Mouse (Mus musculus): ENCODE measurements around the gene Galnt2. TPM values are rescaled to one million over a fixed set of nuclear protein-coding genes. Genes with fewer than 3 reads are reported as not detected.
A peak's percentile ranks its signal among the peaks of the same experiment; 100 is the strongest.

Galnt2 gene
- total RNA-seq, 2 experiments from 2014 or later: 53.0 to 58.8 TPM

DNA sequence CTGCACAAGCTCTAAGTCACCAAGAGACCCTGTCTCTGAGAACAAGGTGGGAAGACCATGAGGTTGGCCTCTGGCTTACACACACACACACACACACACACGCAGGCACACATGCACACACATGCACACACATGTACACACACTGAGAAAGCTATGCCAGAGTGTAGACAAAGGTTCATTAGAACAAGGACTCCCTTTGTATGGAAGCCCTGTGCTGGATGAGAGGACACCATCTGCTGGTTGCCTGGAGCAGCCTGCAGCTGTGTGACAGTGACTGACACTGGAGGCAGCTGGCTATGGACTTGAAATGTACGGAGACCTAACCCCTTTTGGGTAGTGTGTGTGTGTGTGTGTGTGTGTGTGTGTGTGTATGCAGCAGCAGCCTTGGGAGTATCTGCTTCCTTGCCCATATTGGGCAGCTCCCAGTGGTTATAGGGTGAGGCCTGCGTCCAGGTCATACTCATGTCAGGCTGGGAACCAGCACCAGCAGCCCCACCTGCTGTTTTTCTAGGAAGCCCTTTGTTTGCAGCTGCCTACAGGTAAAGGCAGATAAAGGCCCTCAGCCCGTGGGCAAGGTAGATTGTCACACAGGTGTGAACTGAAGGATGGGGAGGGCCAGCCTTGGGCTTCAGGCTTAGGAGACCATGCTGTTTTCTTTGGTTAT, 55.4 kb downstream of the Galnt2 start:
- intact Hi-C loops (cut with DNase I): no loop called here
- Histone ChIP-seq H3K27ac (no peak overlapping the region), H3K4me3 (no peak overlapping the region)
- DNase-seq (ENCODE audit: extremely low spot score in 1 of 2, low spot score in 2 of 2): no peak
- peak; percentile 19 for TF ChIP-seq CTCF (IDR thresholded peaks at IDR 0.05)

DNA sequence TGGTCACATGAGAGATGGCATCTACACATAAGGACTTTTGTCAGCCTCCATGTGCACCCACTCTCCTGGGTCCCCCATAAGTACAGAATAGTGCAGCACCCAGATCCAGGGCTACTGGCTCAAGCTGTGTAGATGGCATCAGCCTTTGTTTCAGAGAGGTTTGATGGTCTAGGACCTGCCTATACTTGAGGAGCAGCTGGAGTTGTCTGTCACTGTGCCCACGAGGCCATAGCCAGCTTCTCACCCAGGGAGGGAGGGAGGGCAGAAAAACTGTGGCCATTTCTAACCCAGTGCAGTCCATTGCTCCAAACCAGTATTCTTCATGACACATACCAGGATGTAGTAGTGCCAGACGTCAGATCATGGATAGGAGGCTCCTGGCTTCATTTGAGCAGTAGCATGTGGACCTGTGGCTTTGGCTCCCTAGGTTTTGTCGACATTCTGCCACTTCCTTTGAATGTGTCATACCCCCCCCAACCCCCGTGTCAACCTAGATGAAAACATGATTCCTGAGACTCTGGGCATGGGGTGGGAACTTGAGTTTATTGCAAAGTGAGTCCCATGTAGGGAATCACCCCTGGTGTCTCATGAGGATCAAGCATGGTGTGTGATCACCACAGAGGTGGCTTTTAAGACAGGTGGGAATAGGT, 57.1 kb downstream of the Galnt2 start:
- TF ChIP-seq CTCF (IDR thresholded peaks at IDR 0.05): no peak
- no peak for DNase-seq (ENCODE audit: extremely low spot score in 1 of 2, low spot score in 2 of 2)
- Histone ChIP-seq H3K4me3 (no peak overlapping the region), H3K27ac (no peak overlapping the region)
- intact Hi-C loops (cut with DNase I): no loop called here

DNA sequence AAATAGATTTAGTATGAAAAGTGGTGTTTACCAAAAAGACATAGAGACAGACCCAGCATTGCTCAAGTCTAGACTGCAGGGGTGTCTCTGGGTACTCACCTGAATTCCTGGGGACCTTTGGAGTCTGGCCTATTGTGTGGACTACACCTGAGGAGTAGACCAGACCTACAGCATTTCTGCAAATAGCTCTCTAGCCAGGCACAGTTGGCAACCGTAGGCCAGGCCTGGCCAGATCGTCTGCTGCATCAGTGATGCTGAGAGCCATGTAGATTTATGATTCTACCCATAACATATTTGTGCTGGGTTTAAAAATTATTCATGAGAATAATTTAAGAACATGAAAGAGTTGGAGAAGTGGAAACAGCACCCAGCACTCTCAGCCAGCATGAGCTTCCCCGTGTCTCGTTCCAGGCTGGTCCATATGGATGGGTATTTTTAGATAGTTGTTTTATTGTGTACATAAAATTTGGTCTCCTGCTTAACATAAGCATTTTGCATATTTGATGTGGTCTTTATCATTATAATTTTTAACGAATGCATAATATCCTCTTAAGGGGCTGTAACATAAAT, 58.4 kb downstream of the Galnt2 start:
- TF ChIP-seq CTCF (IDR thresholded peaks at IDR 0.05): no peak
- Histone ChIP-seq H3K4me3 (no peak overlapping the region), H3K27ac (no peak overlapping the region)
- intact Hi-C loops (cut with DNase I): no loop called here
- no peak for DNase-seq (ENCODE audit: extremely low spot score in 1 of 2, low spot score in 2 of 2)

DNA sequence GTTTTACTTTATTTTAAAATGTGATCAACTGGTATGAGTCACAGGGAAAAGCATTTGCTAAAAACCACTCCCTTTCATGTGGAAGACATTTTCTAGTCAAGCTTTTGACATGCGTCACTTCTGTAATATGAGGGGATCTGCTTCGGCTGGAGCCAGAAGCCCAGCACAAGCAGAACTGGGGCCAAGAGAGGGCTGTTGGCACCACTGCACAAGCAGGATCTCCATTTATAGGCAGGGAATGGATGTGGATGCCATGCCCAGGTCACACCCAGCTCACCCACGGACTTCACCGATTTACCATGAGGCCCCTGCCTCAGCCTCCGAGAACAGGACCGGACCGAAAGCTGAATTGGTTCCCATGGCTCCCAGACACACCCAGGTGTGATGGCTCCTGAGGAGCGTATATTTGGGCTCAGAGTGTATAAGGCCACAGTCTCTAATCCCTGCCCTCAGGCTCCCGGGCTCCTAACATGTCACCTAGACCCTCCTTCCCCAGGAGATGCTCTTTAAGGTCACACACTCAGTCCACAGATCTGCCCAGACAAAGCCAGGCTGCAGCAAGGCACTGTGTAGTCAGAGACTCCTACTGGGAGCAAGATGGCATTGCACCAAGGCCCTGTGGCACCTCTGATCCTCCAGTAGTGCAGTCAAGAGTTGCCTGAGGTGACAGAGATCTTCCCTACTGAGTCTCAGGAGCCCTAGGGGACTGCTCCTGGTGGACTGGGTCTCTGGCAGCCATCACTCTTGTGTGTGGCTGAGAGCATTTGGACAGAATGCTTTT, 59.9 kb downstream of the Galnt2 start:
- intact Hi-C loops (cut with DNase I): no loop called here
- Histone ChIP-seq H3K27ac (peak overlapping the region; percentile 45), H3K4me3 (no peak overlapping the region)
- no peak for DNase-seq (ENCODE audit: extremely low spot score in 1 of 2, low spot score in 2 of 2)
- peak; percentile 42 for TF ChIP-seq CTCF (IDR thresholded peaks at IDR 0.05)

DNA sequence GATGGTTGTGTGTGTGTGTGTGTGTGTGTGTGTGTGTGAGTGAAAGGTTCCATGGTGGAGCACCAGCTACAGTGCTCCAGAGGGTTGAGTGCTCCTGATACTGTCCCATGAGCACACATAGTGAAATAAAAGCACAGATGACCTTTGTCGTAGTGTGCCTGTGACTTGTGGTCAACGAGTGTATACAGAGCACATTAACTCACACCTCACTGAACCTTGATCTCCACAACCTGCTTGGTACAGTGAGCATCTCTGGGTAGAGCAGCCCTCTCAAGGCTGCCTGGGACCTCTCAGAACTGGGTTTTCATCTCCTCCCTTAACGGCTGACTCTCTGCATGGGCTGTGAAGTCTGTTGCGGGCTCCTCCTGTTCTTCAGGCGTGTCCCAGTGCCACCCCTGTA, 60.5 kb downstream of the Galnt2 start:
- intact Hi-C loops (cut with DNase I): no loop called here
- Histone ChIP-seq H3K27ac (no peak overlapping the region), H3K4me3 (no peak overlapping the region)
- no peak for DNase-seq (ENCODE audit: extremely low spot score in 1 of 2, low spot score in 2 of 2)
- TF ChIP-seq CTCF (IDR thresholded peaks at IDR 0.05): no peak

DNA sequence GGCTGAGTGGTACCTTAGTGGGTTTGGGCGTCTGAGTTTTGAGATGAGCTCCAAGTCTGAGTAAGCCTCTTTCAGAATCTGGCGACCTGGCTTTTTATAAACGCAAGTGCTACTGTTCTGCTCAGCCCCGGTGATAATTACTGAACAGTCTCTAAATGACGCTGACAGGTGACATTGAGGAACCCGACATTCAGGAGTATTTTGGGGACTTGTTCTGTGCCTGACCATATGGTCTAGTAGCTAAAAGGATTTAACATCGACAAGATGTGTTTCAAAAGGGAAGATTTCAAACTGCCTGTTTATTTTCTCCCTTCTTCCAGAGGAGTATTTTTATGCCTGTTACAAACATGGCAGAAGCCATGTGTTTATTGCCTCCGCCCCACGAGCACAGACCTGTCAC, 61.8 kb downstream of the Galnt2 start:
- DNase-seq (ENCODE audit: extremely low spot score in 1 of 2, low spot score in 2 of 2): no peak
- H3K4me3 ChIP-seq: no peak overlapping the region
- intact Hi-C loops (cut with DNase I): loop anchor here (1.0 kb wide), 1 partner anchor 211 kb away; no protein-coding TSS in a partner anchor
- H3K27ac ChIP-seq: peak overlapping the region; percentile 70
- no peak for TF ChIP-seq CTCF (IDR thresholded peaks at IDR 0.05)

DNA sequence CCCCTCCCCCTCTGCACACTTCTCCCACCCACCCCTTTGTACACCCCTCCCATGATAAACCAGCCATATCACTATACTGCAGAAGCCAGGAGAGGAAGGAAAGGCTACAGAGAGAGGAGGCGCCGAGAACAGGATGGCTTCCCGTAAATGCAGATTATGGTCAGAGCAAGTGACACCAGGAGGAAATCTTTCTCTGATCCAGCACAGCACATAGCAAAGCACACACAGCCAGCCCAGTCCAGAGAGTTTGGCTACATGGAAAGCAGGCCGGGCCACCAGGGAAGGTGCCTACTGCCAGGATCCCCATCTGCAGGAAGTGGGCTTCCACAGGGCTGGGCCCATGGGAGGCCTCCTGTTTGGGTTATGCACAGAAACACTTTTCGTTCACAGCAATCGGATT, 63.2 kb downstream of the Galnt2 start:
- intact Hi-C loops (cut with DNase I): no loop called here
- no peak overlapping the region for H3K4me3 ChIP-seq
- H3K27ac ChIP-seq: no peak overlapping the region; the same call in 1 of the 2 replicates
- no peak for TF ChIP-seq CTCF (IDR thresholded peaks at IDR 0.05)
- DNase-seq (ENCODE audit: extremely low spot score in 1 of 2, low spot score in 2 of 2): no peak

DNA sequence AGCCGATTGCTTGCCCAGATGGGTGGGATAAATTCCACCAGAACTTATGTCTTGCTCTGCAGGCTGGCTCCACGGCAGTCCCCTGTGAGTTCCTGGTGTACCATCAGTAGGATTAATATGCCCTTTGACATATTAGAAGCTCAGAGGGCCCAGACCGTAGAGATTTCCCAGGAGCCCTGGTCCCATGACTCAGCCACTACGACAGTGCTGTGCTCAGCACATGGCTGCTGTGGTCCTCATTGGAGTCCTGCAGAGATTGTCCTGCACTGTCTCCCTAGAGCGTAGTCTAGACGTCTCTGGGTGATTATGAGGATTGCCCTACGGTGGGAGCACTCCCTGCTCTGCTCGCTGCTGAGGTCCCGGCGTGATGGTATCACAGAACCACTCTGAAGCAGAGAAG, 63.7 kb downstream of the Galnt2 start:
- no peak overlapping the region for H3K27ac ChIP-seq

DNA sequence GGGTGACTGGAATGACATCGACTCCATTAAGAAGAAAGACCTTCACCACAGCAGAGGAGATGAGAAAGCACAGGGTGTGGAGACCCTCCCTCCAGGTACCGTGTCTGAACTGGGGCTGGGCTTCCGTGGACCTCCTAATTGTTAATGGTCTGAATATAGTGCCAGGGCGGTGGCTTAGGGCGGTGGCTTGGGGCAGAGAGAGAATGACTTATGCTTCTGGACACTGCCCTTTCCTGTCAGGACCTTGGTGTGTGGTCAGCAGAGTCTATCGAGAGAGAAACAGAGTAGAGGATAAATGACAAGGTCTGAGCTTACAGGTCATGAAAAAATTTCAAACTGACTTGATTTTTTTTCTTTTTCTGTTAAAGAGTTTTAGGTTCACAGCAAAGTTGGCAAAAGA, 64.2 kb downstream of the Galnt2 start:
- TF ChIP-seq CTCF (IDR thresholded peaks at IDR 0.05): no peak
- Histone ChIP-seq H3K27ac (no peak overlapping the region), H3K4me3 (no peak overlapping the region)
- DNase-seq (ENCODE audit: extremely low spot score in 1 of 2, low spot score in 2 of 2): no peak
- intact Hi-C loops (cut with DNase I): no loop called here

More for the DNA sequence above, 63.7 kb downstream of the Galnt2 start:
- intact Hi-C loops (cut with DNase I): no loop called here
- no peak for DNase-seq (ENCODE audit: extremely low spot score in 1 of 2, low spot score in 2 of 2)
- TF ChIP-seq CTCF (IDR thresholded peaks at IDR 0.05): no peak
- H3K4me3 ChIP-seq: no peak overlapping the region

DNA sequence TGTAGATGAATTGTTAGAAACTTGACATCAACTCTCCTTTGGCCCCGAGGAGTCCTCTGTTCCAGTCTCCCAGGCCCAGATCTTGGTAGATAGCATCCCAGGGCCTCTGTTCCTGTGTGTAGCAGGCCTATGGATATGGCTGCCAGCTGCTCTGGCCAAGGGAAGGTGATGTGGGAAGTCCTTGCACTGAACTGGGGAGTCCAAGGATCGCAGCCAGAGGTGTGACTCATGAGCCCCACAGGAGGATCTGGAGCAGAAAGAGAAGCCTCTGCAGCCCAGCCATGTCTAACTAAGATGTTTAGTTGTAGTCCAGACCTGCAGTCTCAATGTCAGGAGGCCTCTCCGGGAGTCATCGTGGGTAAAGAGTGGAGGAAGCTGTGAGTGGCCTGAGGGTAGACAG, 70.3 kb downstream of the Galnt2 start:
- DNase-seq (ENCODE audit: extremely low spot score in 1 of 2, low spot score in 2 of 2): no peak
- Histone ChIP-seq H3K4me3 (no peak overlapping the region), H3K27ac (peak overlapping the region; percentile 17; the same call in 1 of the 2 replicates)
- intact Hi-C loops (cut with DNase I): no loop called here
- TF ChIP-seq CTCF (IDR thresholded peaks at IDR 0.05): no peak

DNA sequence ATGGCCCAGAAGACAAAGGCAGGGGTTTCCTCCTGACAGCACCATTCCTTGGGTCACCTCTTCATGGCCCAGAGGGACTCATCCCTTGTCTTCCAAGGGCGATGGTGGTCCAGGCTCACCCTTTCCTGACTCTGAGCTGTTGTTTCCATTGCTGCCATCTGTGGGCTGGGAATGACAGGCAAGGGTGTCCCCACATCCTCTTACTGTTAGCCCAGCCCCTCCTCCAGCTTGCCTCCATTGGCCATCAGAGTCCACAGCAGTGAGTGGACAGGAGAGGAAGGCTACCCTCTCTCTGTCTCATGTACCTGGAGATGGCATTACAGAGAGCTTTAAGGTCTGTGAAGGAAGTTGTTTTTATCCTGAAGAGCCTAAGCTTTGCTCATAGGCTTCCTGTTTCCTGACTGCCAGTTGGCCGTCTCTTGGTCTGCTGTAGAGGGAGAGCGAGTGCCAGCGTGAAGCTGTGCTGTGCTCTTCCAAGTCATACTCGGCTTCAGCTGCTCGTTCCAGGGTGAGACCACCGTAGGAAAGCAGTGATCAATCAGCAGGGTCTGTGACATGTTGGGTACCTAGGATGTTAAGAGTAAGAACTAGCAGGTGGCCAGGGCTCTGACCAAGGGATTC, 70.9 kb downstream of the Galnt2 start:
- intact Hi-C loops (cut with DNase I): no loop called here
- DNase-seq (ENCODE audit: extremely low spot score in 1 of 2, low spot score in 2 of 2): no peak
- peak overlapping the region; percentile 17; the same call in 1 of the 2 replicates for H3K27ac ChIP-seq
- no peak for TF ChIP-seq CTCF (IDR thresholded peaks at IDR 0.05)
- no peak overlapping the region for H3K4me3 ChIP-seq
